Comparison of ENCODE assay signal across 13 mouse cellular contexts in the genomic region with DNA sequence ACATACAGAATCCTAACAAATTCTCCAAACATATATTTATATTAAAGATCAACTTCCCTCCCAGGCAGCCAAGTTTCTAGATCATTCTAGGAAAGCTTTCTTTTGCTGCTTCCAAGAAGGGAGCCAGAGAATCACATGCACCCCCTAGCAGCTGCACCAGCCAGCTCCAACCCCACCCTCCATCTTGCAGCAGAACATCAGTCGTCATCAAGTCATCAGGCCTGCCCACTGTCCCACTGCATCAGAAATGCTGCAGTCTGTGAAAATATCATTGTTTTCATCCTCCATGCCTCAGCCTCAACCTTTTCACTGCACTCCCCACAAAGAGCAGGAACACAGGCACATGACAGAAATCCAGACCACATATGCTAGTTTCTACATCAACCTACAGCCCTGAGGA.
DNase-seq lines count a peak whose midpoint lies in the region; ATAC-seq and TF ChIP-seq lines count a peak whose summit lies in the region.
"Had no signal": no experiment of that assay in that cellular context is flagged by ENCODE, and none has a peak within 500 bp of the region (broad histone marks: within the 10 kb centered on the region; RNA-seq: fewer than 3 reads in every experiment).

No protein-coding gene starts in this region.

- peaks cover 12% of the 10 kb centered on the region; the same call in 1 of the 2 replicates for H3K27me3 ChIP-seq in forebrain, embryonic 13.5 days
- no peaks in the 10 kb centered on the region; the same call in 1 of the 2 replicates for H3K27me3 ChIP-seq in hindbrain, postnatal 0 days (ENCODE audit: insufficient read depth, low read length)
- H3K27me3 ChIP-seq in neural tube, embryonic 15.5 days (replicated peaks), result peaks cover 11% of the 10 kb centered on the region; the same call in 1 of the 2 replicates

- H3K9ac ChIP-seq in forebrain, embryonic 13.5 days, result peak overlapping the region; percentile 50
- H3K9ac ChIP-seq in hindbrain, postnatal 0 days (replicated peaks; ENCODE audit: low read length), result peak overlapping the region; percentile 47; the same call in 1 of the 2 replicates
- peak overlapping the region; percentile 44 for H3K9ac ChIP-seq in neural tube, embryonic 15.5 days (replicated peaks)
- H3K9ac ChIP-seq: embryonic facial prominence, embryonic 13.5 days; limb, embryonic 13.5 days; lung, embryonic 14.5 days had no signal

- H3K4me3 ChIP-seq in forebrain, embryonic 13.5 days, result peak overlapping the region; percentile 41
- H3K4me3 ChIP-seq in hindbrain, postnatal 0 days (ENCODE audit: low read length), result peak overlapping the region; percentile 35
- H3K4me3 ChIP-seq in neural tube, embryonic 15.5 days (replicated peaks), result peak overlapping the region; percentile 43
- H3K4me3 ChIP-seq: embryonic facial prominence, embryonic 13.5 days; limb, embryonic 13.5 days had no signal

- WGBS in forebrain, embryonic 13.5 days, result 41% methylated on average over 1 of the region's 1 CpGs
- WGBS in hindbrain, postnatal 0 days, result 39% methylated on average over 1 of the region's 1 CpGs
- WGBS in neural tube, embryonic 15.5 days, result 40% methylated on average over 1 of the region's 1 CpGs

- no peak for TF ChIP-seq CTCF in hindbrain, postnatal 0 days (IDR thresholded peaks at IDR 0.05; ENCODE audit: low read depth)

- peaks cover 19% of the 10 kb centered on the region for H3K36me3 ChIP-seq in forebrain, embryonic 13.5 days (ENCODE audit: poor library complexity, severe bottlenecking)
- H3K36me3 ChIP-seq in hindbrain, postnatal 0 days (ENCODE audit: insufficient read depth, low read length), result no peaks in the 10 kb centered on the region
- no peaks in the 10 kb centered on the region for H3K36me3 ChIP-seq in neural tube, embryonic 15.5 days
- H3K36me3 ChIP-seq: embryonic facial prominence, embryonic 13.5 days; limb, embryonic 13.5 days had no signal

- no peak for DNase-seq in frontal cortex, postnatal 36 days (ENCODE audit: low spot score in 2 of 2)
- DNase-seq in hindbrain, postnatal 0 days (ENCODE audit: low spot score), result peak; percentile 32
- no peak for DNase-seq in embryo, embryonic 10.5 days (ENCODE audit: low spot score)
- no peak for DNase-seq in spleen, postnatal 36 days (ENCODE audit: low spot score in 2 of 2)
- DNase-seq in spleen, adult 12 weeks (ENCODE audit: low spot score), result no peak
- DNase-seq: layer of hippocampus, postnatal 36 days; lung, embryonic 14.5 days; thymus, postnatal 25 days had no signal

- H3K9me3 ChIP-seq in forebrain, embryonic 13.5 days (replicated peaks), result no peaks in the 10 kb centered on the region
- H3K9me3 ChIP-seq in hindbrain, postnatal 0 days (ENCODE audit: low read length), result no peaks in the 10 kb centered on the region
- H3K9me3 ChIP-seq in neural tube, embryonic 15.5 days (replicated peaks), result no peaks in the 10 kb centered on the region
- H3K9me3 ChIP-seq: embryonic facial prominence, embryonic 13.5 days; limb, embryonic 13.5 days had no signal

- ATAC-seq in frontal cortex, adult (ENCODE audit: low TSS enrichment), result peak; percentile 20; the same call in 1 of the 2 replicates
- no peak for ATAC-seq in forebrain, embryonic 13.5 days
- peak; percentile 42 for ATAC-seq in hindbrain, postnatal 0 days
- peak; percentile 51; the same call in 1 of the 2 replicates for ATAC-seq in neural tube, embryonic 15.5 days (ENCODE audit: low FRiP score)

- H3K27ac ChIP-seq in forebrain, embryonic 13.5 days, result peak overlapping the region; percentile 40; the same call in 1 of the 2 replicates
- H3K27ac ChIP-seq in hindbrain, postnatal 0 days, result peak overlapping the region; percentile 84
- peak overlapping the region; percentile 91 for H3K27ac ChIP-seq in neural tube, embryonic 15.5 days (replicated peaks)
- H3K27ac ChIP-seq: embryonic facial prominence, embryonic 13.5 days; limb, embryonic 13.5 days had no signal

- peak overlapping the region; percentile 63 for H3K4me2 ChIP-seq in forebrain, embryonic 13.5 days
- peak overlapping the region; percentile 54 for H3K4me2 ChIP-seq in hindbrain, postnatal 0 days (ENCODE audit: low read depth, low read length)
- H3K4me2 ChIP-seq in neural tube, embryonic 15.5 days, result peak overlapping the region; percentile 53
- H3K4me2 ChIP-seq: embryonic facial prominence, embryonic 13.5 days; limb, embryonic 13.5 days; lung, embryonic 14.5 days had no signal

- H3K4me1 ChIP-seq in forebrain, embryonic 13.5 days, result peaks cover 11% of the 10 kb centered on the region
- H3K4me1 ChIP-seq in hindbrain, postnatal 0 days (ENCODE audit: insufficient read depth, low read length), result no peaks in the 10 kb centered on the region
- H3K4me1 ChIP-seq in neural tube, embryonic 15.5 days, result peaks cover 3% of the 10 kb centered on the region; the same call in 1 of the 2 replicates
- H3K4me1 ChIP-seq: embryonic facial prominence, embryonic 13.5 days; limb, embryonic 13.5 days had no signal

Comparison
In these comparisons a context has a peak if more than half of its experiments do, and no peak if none do; other contexts are left out.
1. H3K27ac ChIP-seq: peak in every context shown above with its lines; median percentile 91 in neural tube, embryonic 15.5 days; 84 in hindbrain, postnatal 0 days; 40 in forebrain, embryonic 13.5 days.